Mouse (Mus musculus) neural tube, embryonic 14.5 days (tissue): ENCODE results near the gene Ces5a. TPM values are rescaled to one million over a fixed set of nuclear protein-coding genes. Genes with fewer than 3 reads are reported as not detected.
"Not testable (repeated sequence)": the region's sequence is repeated elsewhere in the genome, so short reads cannot be mapped to it uniquely, and the experiment has no call there.

ENCODE experiments used
- ATAC-seq: fragments of 200-750 bp; cut with Nextera tagmentation; 2 replicates; pipeline ENCODE4 v1.8.0; 2017; ENCODE audit warnings: low read depth, mild to moderate bottlenecking, moderate TSS enrichment, moderate library complexity
- H3K27ac ChIP-seq: fragments of 300-500 bp; sonication (generic); 2 replicates; pipeline ENCODE4 v1.5.1; 2014; ENCODE audit warnings: low read depth, mild to moderate bottlenecking, control low read depth, low read length, moderate library complexity, mixed read lengths
- H3K27me3 ChIP-seq: fragments of 300-500 bp; sonication (generic); 2 replicates; pipeline ENCODE4 v1.6.1; 2014; ENCODE audit warnings: low read length; ENCODE audit not compliant: control insufficient read depth, insufficient read depth
- H3K36me3 ChIP-seq: fragments of 300-500 bp; sonication (generic); 2 replicates; pipeline ENCODE4 v1.6.1; 2014; ENCODE audit warnings: low read length, mixed read lengths; ENCODE audit not compliant: control insufficient read depth, insufficient read depth
- H3K4me1 ChIP-seq: fragments of 300-500 bp; sonication (generic); 2 replicates; pipeline ENCODE4 v1.6.1; 2014; ENCODE audit warnings: low read length; ENCODE audit not compliant: control insufficient read depth, insufficient read depth
- H3K4me2 ChIP-seq: fragments of 300-500 bp; sonication (generic); 2 replicates; pipeline ENCODE4 v1.6.1; 2014; ENCODE audit warnings: mild to moderate bottlenecking, low read depth, low read length, control low read depth
- H3K4me3 ChIP-seq: fragments of 300-500 bp; sonication (generic); 2 replicates; pipeline ENCODE4 v1.5.1; 2014; ENCODE audit warnings: low read depth, low read length, control low read depth, mixed read lengths
- H3K9ac ChIP-seq: fragments of 300-500 bp; sonication (generic); replicated peaks from 2 replicates; pipeline ENCODE4 v1.6.1; 2014; ENCODE audit warnings: low read depth, mild to moderate bottlenecking, control low read depth, low read length, mixed read lengths
- H3K9me3 ChIP-seq: fragments of 300-500 bp; sonication (generic); 2 replicates; pipeline ENCODE4 v1.6.1; 2016; ENCODE audit warnings: low read length; ENCODE audit not compliant: control insufficient read depth
- WGBS: fragments of 180-500 bp; shearing (Covaris S2); extraction: QIAGEN DNeasy Blood & Tissue Kit; methylation state at CpG from one replicate; pipeline ENCODE4 v1.1.7; 2014; 5-methylcytosine and 5-hydroxymethylcytosine counted together
- polyA plus RNA-seq: library from polyadenylated mRNA; unstranded; fragments of >200 nt; fragmentation: Nextera tagmentation; extraction: Ambion mirVana; gene quantifications from 2 replicates; pipeline ENCODE4 v1.2.1, GENCODE M21; 2014

Ces5a gene
- polyA plus RNA-seq, 1 experiment from 2014 or later = 0.87 TPM

- 88% methylated on average over 16 of the region's 16 CpGs for WGBS
- H3K4me3 ChIP-seq, H3K27ac ChIP-seq, H3K9ac ChIP-seq, H3K4me1 ChIP-seq, H3K4me2 ChIP-seq, H3K27me3 ChIP-seq, H3K36me3 ChIP-seq, ATAC-seq, H3K9me3 ChIP-seq: not testable (repeated sequence)
Observed at GRCm38 (mm10) chr8:93469733-93470132, 65.9 kb downstream of the Ces5a start.

GRCm38 (mm10) chr8:93454258-93454877 is 81.3 kb downstream of the Ces5a start:
- Histone ChIP-seq H3K9me3 (no peaks in the 10 kb centered on the region), H3K9ac (no peak overlapping the region), H3K4me3 (no peak overlapping the region), H3K36me3 (no peaks in the 10 kb centered on the region), H3K27ac (no peak overlapping the region), H3K4me2 (no peak overlapping the region), H3K27me3 (no peaks in the 10 kb centered on the region), H3K4me1 (no peaks in the 10 kb centered on the region)
- WGBS = 96% methylated on average over 12 of the region's 12 CpGs
- ATAC-seq = no peak

Other genes starting within 250 kb of the Ces5a start
- gene Ces1g, start 198.5 kb downstream of the Ces5a start, polyA plus RNA-seq = not detected in 2 replicates
- not detected in 2 replicates for gene Ces1h, start 156.1 kb downstream of the Ces5a start, polyA plus RNA-seq